Mouse (Mus musculus): ENCODE data around the gene Cstl1. TPM values are rescaled to one million over a fixed set of nuclear protein-coding genes. Genes with fewer than 3 reads are reported as not detected.
A peak's percentile ranks its signal among the peaks of the same experiment; 100 is the strongest.

The Cstl1 gene
- polyA plus RNA-seq (2012; rRNA removed) = not detected in 2 replicates

DNA sequence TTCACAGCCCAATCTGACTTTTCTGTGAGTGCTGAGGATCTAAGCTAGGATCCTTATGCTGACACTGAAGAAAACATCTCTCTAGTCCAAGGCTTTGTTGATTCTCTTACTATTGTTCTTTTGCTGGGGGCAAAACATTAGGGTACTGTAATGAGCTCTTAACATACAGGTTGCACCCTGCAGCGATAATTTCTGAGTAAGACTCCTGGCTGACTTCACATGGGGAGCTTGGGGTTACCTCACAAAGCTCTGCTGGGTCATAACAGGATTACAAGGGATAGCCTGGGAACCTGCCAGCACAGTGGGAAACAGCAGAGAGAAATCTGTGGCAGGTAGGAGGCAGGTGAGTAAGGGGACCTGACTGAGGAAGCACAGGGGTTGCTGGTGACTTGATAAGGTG lies at the start of gene Cstl1:
TSS of gene Cstl1 (plus strand) at position 301 of the 400 bp plus-strand sequence.
- Histone ChIP-seq H3K4me1 (ENCODE audit: control insufficient read depth, insufficient read depth, low read length) (peaks cover 3% of the 10 kb centered on the region; the same call in 1 of the 2 replicates), H3K27ac (ENCODE audit: insufficient read depth, low read depth, low read length) (no peak within 1 kb of the TSS), H3K36me3 (ENCODE audit: control insufficient read depth, insufficient read depth, low read length) (no peaks in the 10 kb centered on the region), H3K4me3 (ENCODE audit: insufficient read depth, low read depth, low read length) (no peak within 1 kb of the TSS), H3K27me3 (replicated peaks; ENCODE audit: control insufficient read depth, insufficient read depth, low read length) (no peaks in the 10 kb centered on the region)
- TF ChIP-seq CTCF (conservative IDR thresholded peaks at IDR 0.05; ENCODE audit: insufficient read depth, insufficient read length, low read depth, low read length) (no peak), POLR2A (IDR thresholded peaks at IDR 0.05; ENCODE audit: low read depth, low read length) (no peak)
- 77% methylated on average over 1 of the region's 1 CpGs for WGBS
- DNase-seq = no peak

DNA sequence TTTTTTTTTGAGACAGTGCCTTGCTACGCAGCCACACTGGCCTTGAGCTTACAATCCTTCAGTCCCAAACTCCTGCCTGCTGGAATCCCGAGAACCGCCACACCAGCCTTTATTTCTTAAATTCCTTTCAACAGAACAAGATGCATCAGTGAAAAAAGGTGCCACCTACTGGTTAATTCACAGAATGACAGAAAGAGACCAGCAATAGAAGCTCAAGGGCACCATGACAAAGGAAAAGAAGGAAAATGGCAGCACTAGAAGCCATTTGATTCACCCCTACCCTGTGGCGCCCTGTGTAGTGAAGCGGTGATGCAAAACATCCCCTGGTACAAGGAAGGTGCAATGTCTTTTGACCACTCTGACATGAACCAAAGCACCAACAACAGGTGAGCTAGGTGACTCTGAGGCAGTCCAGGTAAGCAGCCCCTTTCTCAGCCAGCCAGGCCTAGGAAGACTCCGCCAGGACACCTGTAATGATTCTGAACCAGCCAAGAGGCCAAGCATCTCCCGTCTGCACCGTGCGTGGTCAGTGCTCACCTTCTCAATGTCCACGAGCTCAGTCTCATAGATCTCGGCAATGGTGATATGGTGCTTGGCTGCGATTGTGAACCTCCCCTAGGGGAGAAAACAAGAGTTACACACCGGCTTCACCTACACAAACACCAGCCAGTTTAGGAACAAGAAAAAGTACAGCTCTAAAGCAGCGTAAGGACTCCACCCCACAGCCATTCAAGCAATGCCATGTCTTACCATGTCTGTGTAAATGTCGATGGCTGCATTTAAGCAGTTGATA lies 43.6 kb upstream of the Cstl1 start:
- WGBS = 79% methylated on average over 15 of the region's 15 CpGs
- Histone ChIP-seq H3K4me3 (ENCODE audit: insufficient read depth, low read depth, low read length) (no peak overlapping the region), H3K4me1 (ENCODE audit: control insufficient read depth, insufficient read depth, low read length) (0 out of 2 replicates have a peak, but pooled peaks cover 3% of the 10 kb centered on the region), H3K27ac (ENCODE audit: insufficient read depth, low read depth, low read length) (no peak overlapping the region), H3K36me3 (ENCODE audit: control insufficient read depth, insufficient read depth, low read length) (0 out of 2 replicates have a peak, but pooled peaks cover 2% of the 10 kb centered on the region), H3K27me3 (replicated peaks; ENCODE audit: control insufficient read depth, insufficient read depth, low read length) (no peaks in the 10 kb centered on the region)
- DNase-seq = peak; percentile 59
- TF ChIP-seq CTCF (conservative IDR thresholded peaks at IDR 0.05; ENCODE audit: insufficient read depth, insufficient read length, low read depth, low read length) (peak; percentile 24; the same call in 1 of the 2 replicates), POLR2A (IDR thresholded peaks at IDR 0.05; ENCODE audit: low read depth, low read length) (no peak)

DNA sequence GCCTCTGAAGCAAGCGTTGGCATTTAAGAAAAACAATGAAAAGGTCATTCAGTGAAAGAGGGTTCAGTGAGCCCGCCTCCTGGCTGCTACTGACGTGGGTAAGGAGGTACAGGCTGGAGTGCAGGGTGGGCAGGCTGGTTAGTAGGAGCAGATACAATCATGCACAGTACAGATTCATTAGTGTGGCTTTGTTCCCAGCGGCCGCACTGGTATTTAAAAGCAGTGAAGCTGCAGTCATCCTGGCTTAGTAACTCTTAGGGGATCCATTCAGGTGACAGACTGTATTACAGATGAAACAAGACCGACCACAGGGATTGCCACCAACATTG lies 43.0 kb upstream of the Cstl1 start:
- Histone ChIP-seq H3K27ac (ENCODE audit: insufficient read depth, low read depth, low read length) (no peak overlapping the region), H3K27me3 (replicated peaks; ENCODE audit: control insufficient read depth, insufficient read depth, low read length) (no peaks in the 10 kb centered on the region), H3K4me3 (ENCODE audit: insufficient read depth, low read depth, low read length) (no peak overlapping the region), H3K4me1 (ENCODE audit: control insufficient read depth, insufficient read depth, low read length) (0 out of 2 replicates have a peak, but pooled peaks cover 3% of the 10 kb centered on the region), H3K36me3 (ENCODE audit: control insufficient read depth, insufficient read depth, low read length) (0 out of 2 replicates have a peak, but pooled peaks cover 2% of the 10 kb centered on the region)
- TF ChIP-seq POLR2A (IDR thresholded peaks at IDR 0.05; ENCODE audit: low read depth, low read length) (no peak), CTCF (conservative IDR thresholded peaks at IDR 0.05; ENCODE audit: insufficient read depth, insufficient read length, low read depth, low read length) (no peak)
- DNase-seq = no peak
- 86% methylated on average over 6 of the region's 6 CpGs for WGBS

DNA sequence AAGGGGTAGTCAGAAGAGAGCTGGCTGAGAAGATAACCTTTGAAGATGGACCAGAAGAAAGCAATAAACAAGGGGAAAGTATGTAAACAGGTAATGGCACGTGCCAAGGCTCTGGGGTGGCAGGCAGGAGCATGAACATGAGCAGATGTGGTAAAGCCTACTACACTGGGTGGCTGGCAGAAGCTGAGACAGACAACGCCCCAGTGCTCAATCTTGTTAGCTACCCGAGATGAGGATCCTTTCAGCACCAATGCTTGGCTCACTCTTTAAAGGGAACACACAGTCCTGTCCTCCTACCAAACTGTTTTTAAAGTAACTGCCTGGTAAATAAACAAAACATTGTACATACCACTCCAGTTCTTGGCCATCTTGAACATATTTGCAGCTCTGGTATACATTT lies 37.8 kb upstream of the Cstl1 start:
- H3K36me3 ChIP-seq (ENCODE audit: control insufficient read depth, insufficient read depth, low read length) = no peaks in the 10 kb centered on the region
- peaks cover 4% of the 10 kb centered on the region for H3K4me1 ChIP-seq (ENCODE audit: control insufficient read depth, insufficient read depth, low read length)
- TF ChIP-seq POLR2A (IDR thresholded peaks at IDR 0.05; ENCODE audit: low read depth, low read length) (no peak), CTCF (conservative IDR thresholded peaks at IDR 0.05; ENCODE audit: insufficient read depth, insufficient read length, low read depth, low read length) (no peak)
- H3K27ac ChIP-seq (ENCODE audit: insufficient read depth, low read depth, low read length) = no peak overlapping the region
- no peaks in the 10 kb centered on the region for H3K27me3 ChIP-seq (replicated peaks; ENCODE audit: control insufficient read depth, insufficient read depth, low read length)
- 87% methylated on average over 3 of the region's 3 CpGs for WGBS
- DNase-seq = no peak
- H3K4me3 ChIP-seq (ENCODE audit: insufficient read depth, low read depth, low read length) = no peak overlapping the region

DNA sequence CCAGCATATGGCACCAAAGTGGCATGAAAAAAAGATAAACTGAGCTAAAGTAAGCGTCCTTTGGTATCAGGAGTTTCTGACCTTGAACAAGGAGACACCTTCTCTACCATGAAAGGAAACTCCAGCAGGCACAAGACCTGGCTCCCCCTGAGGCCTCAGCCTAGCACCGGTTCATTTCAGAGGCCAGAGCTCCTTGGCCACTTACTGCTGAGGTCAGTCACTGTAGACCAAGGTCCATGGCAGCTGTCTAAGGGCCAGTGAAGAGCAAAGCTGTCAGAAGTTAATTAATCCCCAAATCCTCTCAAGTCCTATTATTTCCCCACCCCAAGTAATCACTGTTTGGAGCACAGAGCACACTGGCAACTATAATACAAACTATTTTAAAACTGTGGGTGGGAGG lies 33.1 kb upstream of the Cstl1 start:
- no peak for TF ChIP-seq POLR2A (IDR thresholded peaks at IDR 0.05; ENCODE audit: low read depth, low read length)
- no peak for TF ChIP-seq CTCF (conservative IDR thresholded peaks at IDR 0.05; ENCODE audit: insufficient read depth, insufficient read length, low read depth, low read length)
- Histone ChIP-seq H3K4me3 (ENCODE audit: insufficient read depth, low read depth, low read length) (no peak overlapping the region), H3K36me3 (ENCODE audit: control insufficient read depth, insufficient read depth, low read length) (no peaks in the 10 kb centered on the region), H3K27ac (ENCODE audit: insufficient read depth, low read depth, low read length) (peak overlapping the region; percentile 27; the same call in 1 of the 2 replicates), H3K27me3 (replicated peaks; ENCODE audit: control insufficient read depth, insufficient read depth, low read length) (no peaks in the 10 kb centered on the region), H3K4me1 (ENCODE audit: control insufficient read depth, insufficient read depth, low read length) (peaks cover 4% of the 10 kb centered on the region)
- peak; percentile 67 for DNase-seq
- WGBS = 43% methylated on average over 2 of the region's 2 CpGs

DNA sequence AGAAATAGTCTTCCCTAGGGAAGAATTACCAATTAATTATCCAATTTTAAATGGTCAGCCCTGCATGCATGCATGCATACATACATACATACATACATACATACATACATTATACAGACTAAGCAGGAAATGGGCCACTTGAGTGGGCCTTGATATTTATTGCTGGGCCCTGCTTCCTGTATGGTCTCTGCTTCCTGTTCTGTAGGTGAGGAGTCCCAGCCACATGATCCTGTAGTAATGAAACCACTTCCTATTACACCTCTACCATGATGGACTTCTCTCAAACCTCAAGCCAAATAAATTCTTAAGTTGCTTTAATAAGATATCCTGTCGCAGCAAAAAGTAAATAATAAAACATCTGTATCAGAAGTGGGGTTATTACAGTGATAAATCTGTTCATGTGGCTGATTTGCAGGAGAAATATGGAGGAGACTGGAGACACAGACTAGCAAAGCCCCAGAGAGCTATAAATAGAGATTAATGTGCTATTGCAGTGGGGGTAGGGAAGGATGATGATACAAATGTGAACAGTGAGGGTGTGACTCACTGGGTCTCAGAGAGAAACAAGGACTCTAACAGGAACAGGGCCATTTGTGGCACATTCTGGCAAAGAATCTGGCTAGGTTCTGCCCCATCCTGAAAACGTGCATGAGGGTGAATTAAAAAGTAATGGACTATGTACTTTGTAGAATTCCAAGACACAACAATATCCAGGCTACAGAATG lies 30.7 kb upstream of the Cstl1 start:
- 39% methylated on average over 2 of the region's 2 CpGs for WGBS
- DNase-seq = no peak
- Histone ChIP-seq H3K36me3 (ENCODE audit: control insufficient read depth, insufficient read depth, low read length) (no peaks in the 10 kb centered on the region), H3K27ac (ENCODE audit: insufficient read depth, low read depth, low read length) (no peak overlapping the region), H3K4me1 (ENCODE audit: control insufficient read depth, insufficient read depth, low read length) (peaks cover 7% of the 10 kb centered on the region), H3K4me3 (ENCODE audit: insufficient read depth, low read depth, low read length) (no peak overlapping the region), H3K27me3 (replicated peaks; ENCODE audit: control insufficient read depth, insufficient read depth, low read length) (no peaks in the 10 kb centered on the region)
- no peak for TF ChIP-seq CTCF (conservative IDR thresholded peaks at IDR 0.05; ENCODE audit: insufficient read depth, insufficient read length, low read depth, low read length)
- TF ChIP-seq POLR2A (IDR thresholded peaks at IDR 0.05; ENCODE audit: low read depth, low read length) = no peak

Measured in kidney, adult 2 months (tissue).